Mouse (Mus musculus) CH12.LX (cell line): Measurements from ENCODE around the gene Rps6ka2. TPM values are rescaled to one million over a fixed set of nuclear protein-coding genes. Genes with fewer than 3 reads are reported as not detected.
"Not testable (repeated sequence)": the region's sequence is repeated elsewhere in the genome, so short reads cannot be mapped to it uniquely, and the experiment has no call there.

Experiments
- DNase-seq: peaks from one replicate; pipeline ENCODE4 v3.0.0-alpha.2; 2013; ENCODE audit errors: extremely low read depth
- H3K27ac ChIP-seq: 2 replicates; pipeline ENCODE4 v1.5.1; 2012; ENCODE audit warnings: low read depth, mild to moderate bottlenecking, control low read depth, moderate library complexity; ENCODE audit not compliant: insufficient read depth
- H3K27me3 ChIP-seq: replicated peaks from 2 replicates; pipeline ENCODE3; 2012; ENCODE audit warnings: inconsistent platforms
- H3K36me3 ChIP-seq, 2 experiments: replicated peaks in 1 of 2; 2 replicates each; pipeline versions ENCODE3 to v1.6.1; 2012; ENCODE audit warnings: inconsistent platforms in 1 of 2, low read length in 1 of 2, mild to moderate bottlenecking in 1 of 2, mixed read lengths in 1 of 2, moderate library complexity in 1 of 2; ENCODE audit not compliant: control insufficient read depth in 1 of 2, insufficient read depth in 1 of 2
- H3K4me1 ChIP-seq, 2 experiments: 2 replicates each; pipeline ENCODE4 v1.6.1; 2012; ENCODE audit warnings: inconsistent platforms in 1 of 2, moderate library complexity in 1 of 2; ENCODE audit not compliant: insufficient read depth in 2 of 2, control insufficient read depth in 1 of 2
- H3K4me2 ChIP-seq: 2 replicates; pipeline ENCODE4 v1.6.1; 2012; ENCODE audit warnings: low read depth, mild to moderate bottlenecking, control low read depth; ENCODE audit not compliant: poor library complexity, insufficient read depth, severe bottlenecking
- H3K4me3 ChIP-seq, 3 experiments: fragments of 150-350 bp in 1 of 3; sonication (generic) in 1 of 3; replicated peaks in 1 of 3; 2 replicates each; pipeline versions ENCODE3 to v1.5.1; 2011 to 2012; ENCODE audit warnings: low read depth in 2 of 3, low read length in 2 of 3, mild to moderate bottlenecking in 2 of 3, moderate library complexity in 2 of 3, control low read depth in 1 of 3, improper control_type of control experiment in 1 of 3, inconsistent platforms in 1 of 3, mixed read lengths in 1 of 3; ENCODE audit not compliant: poor library complexity in 1 of 3
- H3K79me2 ChIP-seq: replicated peaks from 2 replicates; pipeline ENCODE4 v1.6.1; 2012; ENCODE audit warnings: mild to moderate bottlenecking, moderate library complexity; ENCODE audit not compliant: control insufficient read depth, poor library complexity, insufficient read depth, severe bottlenecking; ENCODE audit errors: extremely low read depth
- H3K9ac ChIP-seq: 2 replicates; pipeline ENCODE4 v1.6.1; 2012; ENCODE audit warnings: low read depth, mild to moderate bottlenecking, control low read depth, moderate library complexity; ENCODE audit not compliant: insufficient read depth
- H3K9me3 ChIP-seq: replicated peaks from 2 replicates; pipeline ENCODE3; 2012; ENCODE audit warnings: low read length, inconsistent platforms, mixed read lengths
- dilution Hi-C: fragments of 300-500 bp; cut with MboI; formaldehyde crosslinking; loops from 2 replicates; pipeline ENCODE4 v1.14.3; 2020; ENCODE audit warnings: low sequenced_read_pairs; ENCODE audit not compliant: extremely low pct_unique_long_range_greater_than_20kb, extremely low pct_ligation_motif_present
- in situ Hi-C: fragments of 300-500 bp; cut with MboI; formaldehyde crosslinking; loops from 3 replicates; pipeline ENCODE4 v1.14.3; 2019; ENCODE audit warnings: low sequenced_read_pairs, low pct_ligation_motif_present, low pct_unique_long_range_greater_than_20kb, mixed read lengths
- polyA plus RNA-seq: library from polyadenylated mRNA; unstranded; fragments of >175 nt; gene quantifications from 2 replicates; pipeline ENCODE4 v1.2.1, GENCODE M21; 2012; ENCODE audit warnings: low read depth; ENCODE audit not compliant: insufficient read length
- total RNA-seq, 2 experiments: library from RNA; depleted of rRNA; stranded (reverse); fragments of 300-350 nt in 1 of 2; fragments of >200 nt in 1 of 2; gene quantifications; 2 replicates each; pipeline ENCODE4 v1.2.3; 2012 to 2014

The Rps6ka2 gene
- total and polyA plus RNA-seq, 3 experiments, result 0.64 to 1.4 (median 0.91) TPM

- H3K4me3 ChIP-seq, in situ Hi-C loops, dilution Hi-C loops, H3K9ac ChIP-seq, H3K27ac ChIP-seq, DNase-seq, H3K4me2 ChIP-seq, H3K36me3 ChIP-seq, H3K9me3 ChIP-seq, H3K4me1 ChIP-seq, H3K79me2 ChIP-seq, H3K27me3 ChIP-seq: not testable (repeated sequence)
Measured at GRCm38 (mm10) chr17:7348765-7349164, 178.8 kb downstream of the Rps6ka2 start.

GRCm38 (mm10) chr17:7352596-7352995 is 182.7 kb downstream of the Rps6ka2 start, which contains the start of gene Ttll2:
Ttll2 (minus strand) TSS chr17:7352696.
- H3K4me1 ChIP-seq, in situ Hi-C loops, H3K27ac ChIP-seq, H3K36me3 ChIP-seq, H3K4me2 ChIP-seq, H3K79me2 ChIP-seq, H3K4me3 ChIP-seq, H3K27me3 ChIP-seq, H3K9me3 ChIP-seq, dilution Hi-C loops, DNase-seq, H3K9ac ChIP-seq: not testable (repeated sequence)

Other genes with a start within 250 kb of the Rps6ka2 start
- 8.6 and 12.2 TPM in 2 replicates for gene Rsph3b, start 221.4 kb upstream of the Rps6ka2 start, total RNA-seq (2012; rRNA removed)
- gene Rsph3b, start 221.4 kb upstream of the Rps6ka2 start, total RNA-seq (2014; rRNA removed), result 8.3 and 8.9 TPM in 2 replicates
- 19.5 and 19.7 TPM in 2 replicates for gene Rsph3b, start 221.4 kb upstream of the Rps6ka2 start, polyA plus RNA-seq
- 15.0 and 16.8 TPM in 2 replicates for gene Tagap1, start 209.0 kb upstream of the Rps6ka2 start, total RNA-seq (2012; rRNA removed)
- gene Tagap1, start 209.0 kb upstream of the Rps6ka2 start, total RNA-seq (2014; rRNA removed), result 20.3 and 22.4 TPM in 2 replicates
- 17.4 and 21.1 TPM in 2 replicates for gene Tagap1, start 209.0 kb upstream of the Rps6ka2 start, polyA plus RNA-seq
- 95.0 and 178 TPM in 2 replicates for gene Rnaset2b, start 199.5 kb upstream of the Rps6ka2 start, total RNA-seq (2012; rRNA removed)
- gene Rnaset2b, start 199.5 kb upstream of the Rps6ka2 start, total RNA-seq (2014; rRNA removed), result 124 and 131 TPM in 2 replicates
- 234 and 241 TPM in 2 replicates for gene Rnaset2b, start 199.5 kb upstream of the Rps6ka2 start, polyA plus RNA-seq
- 0.13 TPM in 1 of 2 replicates, not detected in the other for gene Gm49721, start 191.2 kb upstream of the Rps6ka2 start, total RNA-seq (2012; rRNA removed)
- gene Gm49721, start 191.2 kb upstream of the Rps6ka2 start, total RNA-seq (2014; rRNA removed), result not detected in 2 replicates
- gene Gm49721, start 191.2 kb upstream of the Rps6ka2 start, polyA plus RNA-seq, result not detected in 2 replicates
- gene Gm1604a, start 144.5 kb upstream of the Rps6ka2 start, total RNA-seq (2012; rRNA removed), result not detected in 2 replicates
- gene Gm1604a, start 144.5 kb upstream of the Rps6ka2 start, total RNA-seq (2014; rRNA removed), result not detected in 2 replicates
- gene Gm1604a, start 144.5 kb upstream of the Rps6ka2 start, polyA plus RNA-seq, result not detected in 2 replicates
- not detected in 2 replicates for gene Tcp10a, start 154.5 kb downstream of the Rps6ka2 start, total RNA-seq (2012; rRNA removed)
- not detected in 2 replicates for gene Tcp10a, start 154.5 kb downstream of the Rps6ka2 start, total RNA-seq (2014; rRNA removed)
- 0.55 and 0.84 TPM in 2 replicates for gene Tcp10a, start 154.5 kb downstream of the Rps6ka2 start, polyA plus RNA-seq
- not detected in 2 replicates for gene Ttll2, start 182.6 kb downstream of the Rps6ka2 start, total RNA-seq (2012; rRNA removed)
- not detected in 2 replicates for gene Ttll2, start 182.6 kb downstream of the Rps6ka2 start, total RNA-seq (2014; rRNA removed)
- gene Ttll2, start 182.6 kb downstream of the Rps6ka2 start, polyA plus RNA-seq, result not detected in 2 replicates
- gene Gm49630, start 201.9 kb downstream of the Rps6ka2 start, total RNA-seq (2012; rRNA removed), result not detected in 2 replicates
- not detected in 2 replicates for gene Gm49630, start 201.9 kb downstream of the Rps6ka2 start, total RNA-seq (2014; rRNA removed)
- gene Gm49630, start 201.9 kb downstream of the Rps6ka2 start, polyA plus RNA-seq, result not detected in 2 replicates
- gene Unc93a2, start 215.3 kb downstream of the Rps6ka2 start, total RNA-seq (2012; rRNA removed), result 0.08 and 0.13 TPM in 2 replicates
- 0.27 TPM in 1 of 2 replicates, not detected in the other for gene Unc93a2, start 215.3 kb downstream of the Rps6ka2 start, total RNA-seq (2014; rRNA removed)
- gene Unc93a2, start 215.3 kb downstream of the Rps6ka2 start, polyA plus RNA-seq, result 0.50 TPM in 1 of 2 replicates, not detected in the other